Comparison of ENCODE assay signal across 29 mouse cellular contexts in the genomic region with DNA sequence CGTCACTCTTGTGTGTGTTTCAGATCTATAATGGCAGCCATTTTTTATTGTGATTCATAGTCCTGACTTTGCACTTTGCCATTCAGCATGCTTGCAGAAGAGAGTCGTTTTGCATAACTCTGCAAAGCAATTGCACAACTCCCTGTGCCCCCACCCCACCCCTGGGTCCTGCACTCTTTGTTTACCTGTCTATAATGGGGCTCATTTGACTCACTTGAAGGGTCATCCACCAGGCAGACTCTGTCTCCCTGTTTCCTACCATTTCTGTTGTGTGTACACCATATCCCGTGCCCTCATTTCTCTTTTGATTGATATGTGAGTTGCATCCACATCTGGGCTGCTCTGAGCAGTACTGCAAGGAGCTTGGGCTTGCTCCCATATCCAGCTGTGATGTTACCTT.
DNase-seq lines count a peak whose midpoint lies in the region; ATAC-seq and TF ChIP-seq lines count a peak whose summit lies in the region.
"Had no signal": no experiment of that assay in that cellular context is flagged by ENCODE, and none has a peak within 500 bp of the region (broad histone marks: within the 10 kb centered on the region; RNA-seq: fewer than 3 reads in every experiment).

No protein-coding gene starts in this region.

- H3K4me2 ChIP-seq in liver, embryonic 11.5 days: no peak overlapping the region
- H3K4me2 ChIP-seq in liver, embryonic 14.5 days (ENCODE audit: low read depth): no peak overlapping the region
- no peak overlapping the region for H3K4me2 ChIP-seq in liver, postnatal 0 days (ENCODE audit: low read depth, low read length)
- H3K4me2 ChIP-seq in midbrain, embryonic 13.5 days (replicated peaks): no peak overlapping the region
- H3K4me2 ChIP-seq: embryonic facial prominence, embryonic 13.5 days; forebrain, embryonic 13.5 days; heart, embryonic 12.5 days; heart, embryonic 15.5 days; hindbrain, embryonic 14.5 days had no signal

- H3K36me3 ChIP-seq in liver, embryonic 11.5 days (ENCODE audit: control insufficient read depth, insufficient read depth, low read length): no peaks in the 10 kb centered on the region
- no peaks in the 10 kb centered on the region for H3K36me3 ChIP-seq in liver, embryonic 14.5 days (replicated peaks; ENCODE audit: control insufficient read depth, insufficient read depth, low read depth)
- no peaks in the 10 kb centered on the region for H3K36me3 ChIP-seq in liver, postnatal 0 days (replicated peaks; ENCODE audit: insufficient read depth, low read length)
- H3K36me3 ChIP-seq in midbrain, embryonic 13.5 days: no peaks in the 10 kb centered on the region

- TF ChIP-seq EP300 in liver, embryonic 14.5 days (IDR thresholded peaks at IDR 0.05; ENCODE audit: low read depth): no peak
- TF ChIP-seq EP300 in liver, postnatal 0 days (IDR thresholded peaks at IDR 0.05; ENCODE audit: low read depth): no peak

- H3K27me3 ChIP-seq in liver, embryonic 11.5 days (replicated peaks; ENCODE audit: control insufficient read depth, insufficient read depth, low read length): no peaks in the 10 kb centered on the region
- H3K27me3 ChIP-seq in liver, embryonic 14.5 days (ENCODE audit: control insufficient read depth, insufficient read depth, low read length): no peaks in the 10 kb centered on the region
- no peaks in the 10 kb centered on the region for H3K27me3 ChIP-seq in liver, postnatal 0 days (ENCODE audit: insufficient read depth, low read length)
- H3K27me3 ChIP-seq in midbrain, embryonic 13.5 days: no peaks in the 10 kb centered on the region
- H3K27me3 ChIP-seq: embryonic facial prominence, embryonic 13.5 days; forebrain, embryonic 13.5 days; heart, embryonic 12.5 days; heart, embryonic 15.5 days had no signal

- TF ChIP-seq CTCF in liver, embryonic 14.5 days (IDR thresholded peaks at IDR 0.05; ENCODE audit: low read depth): no peak
- TF ChIP-seq CTCF in liver, postnatal 0 days (IDR thresholded peaks at IDR 0.05; ENCODE audit: low read depth): no peak

- ATAC-seq in liver, embryonic 11.5 days (replicated peaks; ENCODE audit: low FRiP score): peak; percentile 20; the same call in 1 of the 2 replicates
- peak; percentile 39; the same call in 1 of the 2 replicates for ATAC-seq in liver, embryonic 14.5 days (ENCODE audit: insufficient read depth)
- ATAC-seq in liver, postnatal 0 days: peak; percentile 47
- ATAC-seq in midbrain, embryonic 13.5 days: no peak
- ATAC-seq: activated CD4-positive, CD25-positive, alpha-beta regulatory T cell, adult 4 months; CD4-positive, CD25-positive, alpha-beta regulatory T cell, adult 4 months; forebrain, embryonic 13.5 days; forebrain, embryonic 16.5 days had no signal

- H3K9ac ChIP-seq in liver, embryonic 11.5 days (ENCODE audit: low read depth, low read length): no peak overlapping the region
- no peak overlapping the region for H3K9ac ChIP-seq in liver, embryonic 14.5 days (replicated peaks)
- no peak overlapping the region for H3K9ac ChIP-seq in liver, postnatal 0 days (replicated peaks)
- no peak overlapping the region for H3K9ac ChIP-seq in midbrain, embryonic 13.5 days (replicated peaks)
- H3K9ac ChIP-seq: embryonic facial prominence, embryonic 13.5 days; forebrain, embryonic 13.5 days; heart, embryonic 12.5 days; heart, embryonic 15.5 days; hindbrain, embryonic 14.5 days had no signal

- no peak overlapping the region for H3K27ac ChIP-seq in liver, embryonic 11.5 days (ENCODE audit: low read depth, low read length)
- no peak overlapping the region for H3K27ac ChIP-seq in liver, embryonic 14.5 days
- no peak overlapping the region for H3K27ac ChIP-seq in liver, postnatal 0 days (ENCODE audit: low read depth)
- H3K27ac ChIP-seq in midbrain, embryonic 13.5 days: no peak overlapping the region
- H3K27ac ChIP-seq: embryonic facial prominence, embryonic 10.5 days; embryonic facial prominence, embryonic 13.5 days; forebrain, embryonic 13.5 days; gastrocnemius, adult 2 months; heart, embryonic 15.5 days; hindbrain, embryonic 10.5 days; hindbrain, embryonic 14.5 days had no signal

- H3K9me3 ChIP-seq in liver, embryonic 11.5 days (ENCODE audit: control insufficient read depth, low read length): no peaks in the 10 kb centered on the region
- no peaks in the 10 kb centered on the region for H3K9me3 ChIP-seq in liver, embryonic 14.5 days (ENCODE audit: control insufficient read depth, low read length)
- no peaks in the 10 kb centered on the region for H3K9me3 ChIP-seq in liver, postnatal 0 days (ENCODE audit: low read length)
- H3K9me3 ChIP-seq in midbrain, embryonic 13.5 days: no peaks in the 10 kb centered on the region
- H3K9me3 ChIP-seq: embryonic facial prominence, embryonic 10.5 days; embryonic facial prominence, embryonic 13.5 days; forebrain, embryonic 13.5 days; heart, embryonic 12.5 days; heart, embryonic 15.5 days; hindbrain, embryonic 10.5 days had no signal

- H3K4me3 ChIP-seq in liver, embryonic 11.5 days (ENCODE audit: low read depth, low read length): no peak overlapping the region
- no peak overlapping the region for H3K4me3 ChIP-seq in liver, embryonic 14.5 days (ENCODE audit: insufficient read depth in 1 of 2, low read depth in 2 of 2, low read length in 2 of 2)
- no peak overlapping the region for H3K4me3 ChIP-seq in liver, postnatal 0 days (ENCODE audit: low read depth, low read length)
- H3K4me3 ChIP-seq in midbrain, embryonic 13.5 days (replicated peaks): no peak overlapping the region
- H3K4me3 ChIP-seq: embryonic facial prominence, embryonic 10.5 days; embryonic facial prominence, embryonic 13.5 days; erythroblast, embryonic 14.5 days; forebrain, embryonic 13.5 days; gastrocnemius, adult 2 months; heart, embryonic 12.5 days; heart, embryonic 15.5 days; hindbrain, embryonic 10.5 days had no signal

- DNase-seq in liver: peak; percentile 20
- DNase-seq in liver, embryonic 11.5 days (ENCODE audit: low spot score): no peak
- DNase-seq in liver, embryonic 14.5 days (ENCODE audit: low read depth in 3 of 3, low spot score in 3 of 3): no peak
- DNase-seq in liver, postnatal 0 days: no peak
- DNase-seq in cerebellum, adult 11-12 months: no peak
- DNase-seq in left cerebral cortex, adult 18-20 months (ENCODE audit: low spot score in 2 of 2): no peak
- no peak for DNase-seq in frontal cortex, postnatal 36 days (ENCODE audit: low spot score in 2 of 2)
- DNase-seq: adrenal gland, adult 8-10 months; adrenal gland, postnatal 25 days; cerebellum, adult 2 months; cerebellum, postnatal 10 days; cerebellum, postnatal 36 days; embryo, embryonic 11 days; gastrocnemius, adult 2 months; gastrocnemius, postnatal 25 days; heart, postnatal 10 days; heart, postnatal 36 days had no signal

- WGBS in liver, embryonic 11.5 days: 64% methylated on average over 3 of the region's 3 CpGs
- WGBS in liver, embryonic 14.5 days (ENCODE audit: insufficient replicate concordance): 57% methylated on average over 3 of the region's 3 CpGs
- WGBS in liver, postnatal 0 days (ENCODE audit: insufficient replicate concordance): 42% methylated on average over 3 of the region's 3 CpGs
- WGBS in midbrain, embryonic 13.5 days: 85% methylated on average over 3 of the region's 3 CpGs

- H3K4me1 ChIP-seq in liver, embryonic 11.5 days (replicated peaks; ENCODE audit: control insufficient read depth, insufficient read depth, low read length): no peaks in the 10 kb centered on the region
- H3K4me1 ChIP-seq in liver, embryonic 14.5 days (replicated peaks; ENCODE audit: control insufficient read depth in 2 of 2, insufficient read depth in 2 of 2, low read length in 1 of 2): peaks cover 0 to 2% of the 10 kb centered on the region in 2 experiments; a peak in 2 of 4 replicates
- H3K4me1 ChIP-seq in liver, postnatal 0 days (ENCODE audit: insufficient read depth): no peaks in the 10 kb centered on the region; the same call in 1 of the 2 replicates
- peaks cover 8% of the 10 kb centered on the region for H3K4me1 ChIP-seq in midbrain, embryonic 13.5 days (replicated peaks)
- H3K4me1 ChIP-seq: hindbrain, embryonic 10.5 days had no signal
